Mouse (Mus musculus) ES-Bruce4 (cell line): ENCODE data around the gene Tigd3. TPM values are rescaled to one million over a fixed set of nuclear protein-coding genes. Genes with fewer than 3 reads are reported as not detected.

Experiments used
- H3K27ac ChIP-seq: 2 replicates; pipeline ENCODE4 v1.5.1; 2012; ENCODE audit warnings: low read length, inconsistent platforms; ENCODE audit not compliant: insufficient read depth
- H3K27me3 ChIP-seq: 2 replicates; pipeline ENCODE4 v1.6.1; 2012; ENCODE audit warnings: mild to moderate bottlenecking, low read length, inconsistent platforms; ENCODE audit not compliant: control insufficient read depth, poor library complexity, insufficient read depth, severe bottlenecking
- H3K36me3 ChIP-seq: 2 replicates; pipeline ENCODE4 v1.6.1; 2012; ENCODE audit warnings: inconsistent platforms, mild to moderate bottlenecking, low read length, moderate library complexity; ENCODE audit not compliant: control insufficient read depth, poor library complexity, insufficient read depth, severe bottlenecking
- H3K4me1 ChIP-seq: one replicate; pipeline ENCODE4 v1.8.1; 2011; ENCODE audit warnings: low read length; ENCODE audit not compliant: control insufficient read depth, insufficient read depth
- H3K4me3 ChIP-seq: 2 replicates; pipeline ENCODE4 v1.5.1; 2011; ENCODE audit warnings: low read depth, mild to moderate bottlenecking, low read length
- H3K9ac ChIP-seq: 2 replicates; pipeline ENCODE4 v1.6.1; 2012; ENCODE audit warnings: low read depth, mild to moderate bottlenecking, inconsistent platforms; ENCODE audit not compliant: poor library complexity, severe bottlenecking
- H3K9me3 ChIP-seq: replicated peaks from 2 replicates; pipeline ENCODE4 v1.6.1; 2012; ENCODE audit warnings: mild to moderate bottlenecking, low read length, inconsistent platforms; ENCODE audit not compliant: control insufficient read depth, poor library complexity, insufficient read depth, severe bottlenecking
- CTCF ChIP-seq: IDR thresholded peaks from one replicate; pipeline ENCODE4 v1.8.1; 2011; ENCODE audit warnings: low read depth, low read length
- EP300 ChIP-seq: IDR thresholded peaks from 2 replicates; pipeline ENCODE4 v1.6.1; 2011; ENCODE audit warnings: low read depth, low read length; ENCODE audit not compliant: insufficient read depth
- POLR2A ChIP-seq: IDR thresholded peaks from one replicate; pipeline ENCODE4 v1.8.1; 2011; ENCODE audit warnings: low read length; ENCODE audit not compliant: insufficient read depth
- polyA plus RNA-seq: library from polyadenylated mRNA; stranded (reverse); fragments of >200 nt; gene quantifications from 2 replicates; pipeline ENCODE4 v1.2.4, GENCODE M21; 2011; ENCODE audit warnings: low read depth; ENCODE audit not compliant: missing spikeins, insufficient read depth, insufficient read length

Gene Tigd3
- polyA plus RNA-seq, 1 experiment, result 3.6 TPM

DNA sequence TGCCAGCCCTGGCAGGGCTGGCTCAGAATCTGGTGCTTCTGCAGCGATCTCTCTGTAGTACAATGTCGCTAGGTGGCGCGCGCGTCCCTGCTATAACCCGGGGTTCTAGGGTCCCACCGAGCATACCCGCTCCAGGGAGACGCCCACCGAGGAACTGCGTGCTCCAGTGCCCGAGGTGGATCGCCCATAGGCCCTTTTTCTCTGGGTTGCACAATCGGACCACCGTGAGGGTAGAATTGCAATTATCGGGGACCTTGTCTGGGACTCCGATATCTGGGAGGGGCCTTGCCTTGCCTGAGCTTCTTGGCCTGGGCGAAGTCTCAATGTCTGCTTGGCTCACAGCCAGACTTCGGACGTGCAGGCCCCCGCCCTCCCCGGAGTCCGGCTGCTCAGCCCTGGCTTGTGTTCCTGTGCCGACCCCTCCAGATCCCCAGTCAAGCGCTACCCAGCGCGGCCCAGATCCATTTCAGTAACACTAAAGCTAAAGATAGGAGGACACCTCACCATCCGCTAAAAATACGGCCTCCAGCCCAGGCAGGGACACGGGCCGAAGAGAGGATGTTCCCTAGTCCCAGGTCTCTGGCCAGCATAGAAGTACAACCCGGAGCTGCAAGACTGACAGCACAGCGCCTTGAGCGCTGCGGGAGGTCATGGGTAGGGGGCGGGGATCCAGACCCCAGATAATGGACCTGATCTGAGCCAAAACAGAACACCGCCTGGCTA is 30.2 kb upstream of the Tigd3 start:
- Histone ChIP-seq H3K4me1 (peaks cover 2% of the 10 kb centered on the region), H3K9ac (0 out of 2 replicates have a peak overlapping the region, but pooled peaks have one; percentile 5)
- TF ChIP-seq POLR2A (no peak), CTCF (peak; percentile 82)

DNA sequence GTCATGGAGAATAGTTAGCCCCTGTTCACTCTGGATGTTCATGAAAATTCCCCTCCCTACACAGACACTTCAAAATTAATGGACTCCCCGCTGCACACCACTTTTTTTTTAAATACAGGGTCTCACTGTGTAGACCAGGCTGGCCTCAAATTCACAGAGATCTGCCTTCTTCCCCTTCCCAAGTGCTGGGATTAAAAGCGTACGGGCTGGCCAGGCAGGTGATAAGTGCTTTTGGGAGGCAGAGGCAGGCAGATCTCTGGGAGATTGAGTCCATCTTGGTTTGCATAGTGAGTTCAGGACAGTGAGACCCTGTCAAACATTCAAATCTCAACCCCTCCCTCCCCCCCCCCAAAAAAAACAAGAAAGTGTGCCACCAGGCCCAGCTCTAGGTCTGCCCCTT is 29.0 kb upstream of the Tigd3 start:
- H3K4me3 ChIP-seq, result no peak overlapping the region
- H3K27me3 ChIP-seq, result no peaks in the 10 kb centered on the region
- no peak overlapping the region for H3K9ac ChIP-seq
- H3K36me3 ChIP-seq, result no peaks in the 10 kb centered on the region
- no peaks in the 10 kb centered on the region for H3K9me3 ChIP-seq
- TF ChIP-seq POLR2A, result no peak
- TF ChIP-seq CTCF, result no peak
- no peak for TF ChIP-seq EP300
- peaks cover 2% of the 10 kb centered on the region for H3K4me1 ChIP-seq
- no peak overlapping the region for H3K27ac ChIP-seq

More for the DNA sequence above, 30.2 kb upstream of the Tigd3 start:
- Histone ChIP-seq H3K4me3 (peak overlapping the region; percentile 69), H3K9me3 (no peaks in the 10 kb centered on the region), H3K27ac (no peak overlapping the region), H3K27me3 (no peaks in the 10 kb centered on the region), H3K36me3 (no peaks in the 10 kb centered on the region)

- Histone ChIP-seq H3K4me1 (peaks cover 2% of the 10 kb centered on the region), H3K4me3 (peak overlapping the region; percentile 13), H3K36me3 (no peaks in the 10 kb centered on the region), H3K27ac (no peak overlapping the region), H3K9me3 (no peaks in the 10 kb centered on the region), H3K9ac (no peak overlapping the region), H3K27me3 (no peaks in the 10 kb centered on the region)
- no peak for TF ChIP-seq CTCF
- no peak for TF ChIP-seq EP300
- no peak for TF ChIP-seq POLR2A
Observed at GRCm38 (mm10) chr19:5922119-5922942, 28.4 kb upstream of the Tigd3 start.

- no peaks in the 10 kb centered on the region for H3K9me3 ChIP-seq
- no peaks in the 10 kb centered on the region for H3K27me3 ChIP-seq
- peaks cover 2% of the 10 kb centered on the region for H3K4me1 ChIP-seq
- no peak overlapping the region for H3K9ac ChIP-seq
- no peak overlapping the region for H3K27ac ChIP-seq
- no peaks in the 10 kb centered on the region for H3K36me3 ChIP-seq
- TF ChIP-seq EP300 (no peak), POLR2A (no peak), CTCF (no peak)
- H3K4me3 ChIP-seq, result peak overlapping the region; percentile 13
Observed at GRCm38 (mm10) chr19:5921715-5922114, 27.8 kb upstream of the Tigd3 start.

GRCm38 (mm10) chr19:5913007-5913719 is 19.2 kb upstream of the Tigd3 start, which contains the start of gene Dpf2:
Gene Dpf2, minus strand, starts transcription at chr19:5913010.
- Histone ChIP-seq H3K9ac (peak within 1 kb of the TSS; percentile 90), H3K4me3 (peak within 1 kb of the TSS; percentile 82), H3K36me3 (0 out of 2 replicates have a peak, but pooled peaks cover 2% of the 10 kb centered on the region), H3K27ac (peak within 1 kb of the TSS; percentile 24; the same call in 1 of the 2 replicates), H3K27me3 (no peaks in the 10 kb centered on the region), H3K9me3 (no peaks in the 10 kb centered on the region), H3K4me1 (peaks cover 2% of the 10 kb centered on the region)
- TF ChIP-seq CTCF, result no peak
- TF ChIP-seq POLR2A, result no peak
- TF ChIP-seq EP300, result no peak
